Mouse (Mus musculus) stomach, postnatal 0 days (tissue): ENCODE measurements around the gene Man2a1.

Experiments used
- CTCF ChIP-seq: IDR thresholded peaks from 2 replicates; pipeline ENCODE4 v1.5.1; 2016; ENCODE audit warnings: antibody characterized with exemption, low read depth, mild to moderate bottlenecking, moderate library complexity
- EP300 ChIP-seq: optimal IDR thresholded peaks from 2 replicates; pipeline ENCODE3; 2016; ENCODE audit warnings: antibody characterized with exemption

DNA sequence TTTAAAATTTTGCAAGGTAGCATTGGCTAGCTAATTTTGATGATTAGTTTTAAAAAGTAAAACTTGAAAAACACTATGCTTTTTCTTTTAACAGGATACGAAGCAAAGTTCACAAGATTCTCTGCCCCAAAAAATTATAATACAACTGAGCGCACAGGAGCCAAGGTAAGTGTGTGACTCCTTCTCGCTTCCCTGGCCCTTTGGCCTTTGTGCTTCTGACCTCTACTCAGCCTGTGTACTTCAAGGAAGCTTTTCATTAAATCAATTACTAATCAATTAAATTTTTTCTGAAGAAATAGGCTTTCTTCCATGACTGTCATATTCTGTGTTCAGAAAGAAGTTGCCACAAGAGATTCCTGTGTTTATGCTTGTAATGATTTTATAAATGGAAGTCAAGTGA is 80.9 kb downstream of the Man2a1 start:
- no peak for TF ChIP-seq CTCF
- no peak for TF ChIP-seq EP300
